Mouse (Mus musculus): ENCODE measurements around the gene Fam133b.
"Not testable (repeated sequence)": the region's sequence is repeated elsewhere in the genome, so short reads cannot be mapped to it uniquely, and the experiment has no call there.

The Fam133b gene

DNA sequence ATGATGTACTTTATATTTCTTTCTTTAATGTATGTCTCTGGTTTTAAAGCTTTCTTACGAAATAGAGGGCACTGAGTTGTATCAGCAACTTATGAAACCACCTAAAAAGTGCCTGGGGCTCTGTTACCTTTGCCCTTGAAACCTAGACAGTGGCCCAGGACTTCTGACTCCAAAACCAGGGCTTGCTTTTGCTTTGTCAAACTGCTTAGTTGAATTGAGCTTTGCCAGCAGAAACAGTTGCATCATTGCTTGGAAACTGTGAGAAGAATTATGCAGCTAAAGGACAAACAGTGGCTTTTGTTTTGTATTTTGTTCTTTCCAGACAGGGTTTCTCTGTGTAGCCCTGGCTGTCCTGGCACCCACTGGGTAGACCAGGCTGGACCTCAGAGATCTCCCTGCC is 56.7 kb downstream of the Fam133b start:
- DNase-seq (ENCODE audit: low spot score in 2 of 2): no peak

DNA sequence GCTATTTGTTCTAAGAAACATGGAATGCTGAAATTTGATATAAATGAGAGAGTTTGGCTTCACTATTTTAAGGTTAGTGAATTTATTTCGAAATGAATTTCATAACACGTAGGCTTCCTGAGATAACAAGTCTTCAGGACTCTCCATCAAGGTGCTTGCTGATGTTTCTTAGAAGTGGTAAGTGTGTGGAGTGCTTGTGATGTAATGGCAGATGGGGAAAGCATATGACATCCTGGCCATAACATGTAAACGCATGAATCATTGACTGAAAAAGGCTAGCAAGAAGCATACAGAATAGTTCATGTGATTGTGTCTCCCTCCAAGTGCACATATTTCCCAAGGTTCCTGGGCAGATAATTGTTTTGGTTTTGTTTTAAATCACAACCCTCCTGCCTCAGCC is 57.2 kb downstream of the Fam133b start:
- DNase-seq (ENCODE audit: low spot score in 2 of 2): no peak

DNA sequence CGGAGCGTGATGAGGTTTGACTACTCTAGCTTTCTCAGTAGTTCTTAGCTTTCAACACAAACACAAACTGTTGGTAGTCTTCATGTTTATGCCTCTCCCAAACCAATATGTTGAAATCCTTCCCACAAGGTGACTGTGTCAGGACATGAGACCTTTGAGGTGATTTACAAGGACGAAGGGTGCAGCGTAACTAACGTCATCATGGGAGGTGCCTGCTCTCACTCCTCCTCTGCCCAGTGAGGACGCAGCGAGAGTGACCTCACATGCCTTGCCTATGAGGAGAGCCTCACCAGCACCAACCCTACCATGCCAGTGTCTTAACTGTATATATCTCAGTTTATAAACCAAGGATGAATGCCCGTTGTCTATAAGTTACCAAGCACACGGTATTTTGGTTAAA is 63.5 kb downstream of the Fam133b start:
- DNase-seq (ENCODE audit: low spot score in 2 of 2): no peak

DNA sequence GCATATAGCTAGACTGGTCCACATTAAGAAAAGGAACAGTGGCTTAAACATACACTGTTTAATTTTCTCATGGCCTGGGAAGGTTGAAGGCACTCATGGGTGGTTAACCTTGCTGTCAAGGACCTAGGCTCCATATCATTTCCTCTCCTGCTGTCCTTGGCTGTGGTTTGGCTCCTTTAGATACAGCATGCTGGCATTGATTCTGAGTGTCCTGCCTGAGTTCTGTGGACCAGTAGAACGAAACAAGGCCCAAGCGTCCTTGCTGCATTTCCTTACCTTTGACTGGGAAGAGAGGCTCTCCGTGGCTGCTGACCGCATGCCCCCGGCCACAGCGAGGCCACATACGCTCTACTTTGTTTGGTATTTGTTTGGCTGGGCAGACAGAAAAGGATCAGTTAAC is 65.6 kb downstream of the Fam133b start:
- no peak for DNase-seq (ENCODE audit: low spot score in 2 of 2)

DNA sequence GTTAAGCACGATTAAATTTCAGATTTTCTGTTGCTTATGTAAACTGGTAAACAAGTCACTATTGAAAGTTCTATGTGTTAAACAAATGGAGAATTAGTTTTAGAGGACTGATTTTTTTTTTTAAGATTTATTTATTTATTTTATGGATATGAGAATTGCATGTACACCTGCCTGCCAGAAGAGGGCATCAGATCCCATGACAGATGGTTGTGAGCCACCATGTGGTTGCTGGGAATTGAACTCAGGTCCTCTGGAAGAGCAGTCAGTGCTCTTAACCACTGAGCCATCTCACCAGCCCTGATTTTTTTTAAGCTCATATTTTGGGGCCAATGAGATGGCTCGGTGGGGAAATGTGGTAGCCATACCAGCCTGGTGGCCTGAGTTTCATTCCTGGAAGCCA is 68.2 kb downstream of the Fam133b start:
- not testable (repeated sequence) for DNase-seq (ENCODE audit: low spot score in 2 of 2)
